Mouse (Mus musculus) forebrain, postnatal 0 days (tissue): ENCODE data around the gene Abcb4. TPM values are rescaled to one million over a fixed set of nuclear protein-coding genes. Genes with fewer than 3 reads are reported as not detected.

Experiments
- ATAC-seq: fragments of 200-750 bp; cut with Nextera tagmentation; 2 replicates; pipeline ENCODE4 v1.8.0; 2017; ENCODE audit warnings: mild to moderate bottlenecking, moderate library complexity
- DNase-seq: peaks from one replicate; pipeline ENCODE4 v3.0.0-alpha.2; 2015
- H3K27ac ChIP-seq: fragments of 300-500 bp; sonication (generic); 2 replicates; pipeline ENCODE4 v1.5.1; 2014; ENCODE audit warnings: low read depth, mild to moderate bottlenecking, antibody characterized with exemption, low read length, moderate library complexity, mixed read lengths
- H3K27me3 ChIP-seq: fragments of 300-500 bp; sonication (generic); 2 replicates; pipeline ENCODE4 v1.6.1; 2014; ENCODE audit warnings: mild to moderate bottlenecking, low read length, mixed read lengths; ENCODE audit not compliant: insufficient read depth
- H3K36me3 ChIP-seq: fragments of 300-500 bp; sonication (generic); 2 replicates; pipeline ENCODE4 v1.6.1; 2014; ENCODE audit warnings: mild to moderate bottlenecking, moderate library complexity; ENCODE audit not compliant: insufficient read depth
- H3K4me1 ChIP-seq: fragments of 300-500 bp; sonication (generic); 2 replicates; pipeline ENCODE4 v1.6.1; 2014; ENCODE audit warnings: antibody characterized with exemption; ENCODE audit not compliant: insufficient read depth
- H3K4me2 ChIP-seq: fragments of 300-500 bp; sonication (generic); 2 replicates; pipeline ENCODE4 v1.6.1; 2014; ENCODE audit warnings: low read depth, mild to moderate bottlenecking, moderate library complexity
- H3K4me3 ChIP-seq: fragments of 300-500 bp; sonication (generic); 2 replicates; pipeline ENCODE4 v1.5.1; 2014; ENCODE audit warnings: low read depth, low read length, mixed read lengths
- H3K9ac ChIP-seq: fragments of 300-500 bp; sonication (generic); 2 replicates; pipeline ENCODE4 v1.6.1; 2014; ENCODE audit warnings: mild to moderate bottlenecking
- H3K9me3 ChIP-seq: fragments of 300-500 bp; sonication (generic); 2 replicates; pipeline ENCODE4 v1.6.1; 2016; ENCODE audit warnings: low read length
- CTCF ChIP-seq: sonication (generic); IDR thresholded peaks from 2 replicates; pipeline ENCODE4 v1.5.1; 2016; ENCODE audit warnings: antibody characterized with exemption, control low read depth, low read depth
- WGBS: fragments of 180-500 bp; shearing (Covaris S2); extraction: QIAGEN DNeasy Blood & Tissue Kit; methylation state at CpG from one replicate; pipeline ENCODE4 v1.1.7; 2014; 5-methylcytosine and 5-hydroxymethylcytosine counted together
- polyA plus RNA-seq: library from polyadenylated mRNA; unstranded; fragments of >200 nt; fragmentation: Nextera tagmentation; extraction: Ambion mirVana; gene quantifications from 2 replicates; pipeline ENCODE4 v1.2.1, GENCODE M21; 2015
- total RNA-seq: library from RNA; depleted of rRNA; stranded (reverse); fragments of >200 nt; gene quantifications from 2 replicates; pipeline ENCODE4 v1.2.3, GENCODE M21; 2014

Abcb4 gene
- total and polyA plus RNA-seq, 2 experiments from 2014 or later: 0.47 to 2.0 TPM

DNA sequence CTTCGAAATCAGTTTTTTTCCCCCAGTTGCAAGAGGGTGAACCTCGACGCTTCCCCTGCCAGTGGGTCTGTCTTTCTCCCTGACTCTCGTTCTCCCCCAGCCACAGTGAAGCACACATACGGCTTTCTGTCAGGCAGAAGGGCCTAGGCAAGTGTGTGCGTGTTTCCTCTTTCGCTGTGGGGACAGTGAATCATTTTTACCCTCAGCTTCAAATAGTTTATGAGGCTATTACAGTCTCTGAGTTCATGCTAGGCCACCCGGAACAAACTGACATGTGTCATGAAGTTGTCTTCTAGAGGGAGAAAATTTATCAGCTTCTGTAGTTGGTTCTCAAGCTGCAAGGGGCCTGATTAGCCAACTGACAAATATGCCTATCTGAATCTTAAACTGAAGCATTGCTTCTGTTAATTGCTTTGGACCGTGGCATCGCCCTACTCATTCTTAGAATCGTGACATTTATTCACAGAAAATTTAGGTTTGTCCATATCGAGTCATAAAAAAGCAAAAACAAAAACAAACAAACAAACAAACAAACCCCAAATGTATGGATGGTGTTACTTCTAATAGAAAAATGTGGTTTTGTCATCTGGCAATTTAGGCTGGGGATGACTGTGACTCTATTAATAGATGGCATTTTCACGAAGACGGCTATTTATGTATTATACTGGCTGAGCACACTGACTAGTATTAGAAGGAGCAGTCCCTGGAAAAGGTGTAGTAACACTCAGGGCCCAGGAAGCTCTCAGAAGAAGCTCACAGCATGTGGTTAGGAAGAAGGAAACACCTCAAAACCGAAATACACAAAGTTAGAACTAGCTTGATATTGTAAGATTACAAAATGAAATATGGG is 1.3 kb downstream of the Abcb4 start:
- Histone ChIP-seq H3K4me3 (no peak overlapping the region), H3K9me3 (no peaks in the 10 kb centered on the region), H3K27me3 (no peaks in the 10 kb centered on the region), H3K4me2 (0 out of 2 replicates have a peak overlapping the region, but pooled peaks have one; percentile 91), H3K27ac (no peak overlapping the region), H3K4me1 (peaks cover 6% of the 10 kb centered on the region; the same call in 1 of the 2 replicates), H3K9ac (no peak overlapping the region), H3K36me3 (no peaks in the 10 kb centered on the region)
- TF ChIP-seq CTCF: no peak
- no peak for ATAC-seq
- DNase-seq: no peak
- 69% methylated on average over 15 of the region's 15 CpGs for WGBS

DNA sequence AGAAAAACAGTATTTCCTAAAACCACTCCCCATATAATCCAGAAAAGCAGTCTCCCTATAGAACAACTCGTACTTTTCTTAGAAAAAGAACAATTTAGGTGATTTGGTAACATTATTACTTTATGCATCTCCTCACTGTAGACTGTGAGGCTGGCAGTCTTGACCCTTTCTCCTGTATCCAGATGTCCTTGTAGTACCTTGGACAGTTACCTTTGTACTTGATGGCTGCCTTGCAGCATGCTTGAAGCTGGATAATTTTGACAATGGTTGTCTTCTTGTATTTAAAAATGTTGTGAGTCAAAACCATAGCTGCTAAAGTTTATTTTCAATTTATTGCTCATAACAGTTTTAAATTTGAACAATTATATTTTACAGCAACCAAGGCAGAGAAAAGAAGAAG is 2.7 kb downstream of the Abcb4 start:
- Histone ChIP-seq H3K9ac (no peak overlapping the region), H3K27ac (no peak overlapping the region), H3K27me3 (no peaks in the 10 kb centered on the region), H3K4me2 (no peak overlapping the region), H3K4me1 (peaks cover 6% of the 10 kb centered on the region; the same call in 1 of the 2 replicates), H3K9me3 (no peaks in the 10 kb centered on the region), H3K36me3 (no peaks in the 10 kb centered on the region), H3K4me3 (no peak overlapping the region)
- no peak for ATAC-seq
- no peak for TF ChIP-seq CTCF
- DNase-seq: no peak
- 93% methylated on average over 1 of the region's 1 CpGs for WGBS

DNA sequence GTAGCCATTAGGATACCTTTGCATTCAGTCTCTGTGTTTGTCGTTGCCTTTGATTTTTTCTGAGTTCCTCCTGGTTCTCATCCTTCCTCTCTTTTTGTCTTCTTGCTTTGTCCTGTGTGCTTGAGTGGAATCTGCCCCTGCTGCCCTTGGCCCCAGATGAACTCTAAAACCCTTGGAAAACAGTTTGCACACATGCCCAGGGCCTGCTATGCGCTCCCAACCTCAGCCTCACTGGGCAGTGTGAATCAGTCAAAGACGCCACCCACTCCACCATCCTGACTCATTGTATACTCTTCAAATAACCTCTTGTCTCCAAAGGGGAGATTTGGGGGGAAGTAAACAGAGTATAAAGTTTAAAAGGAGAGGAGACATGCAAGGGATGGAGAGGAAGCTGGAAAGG is 4.7 kb downstream of the Abcb4 start:
- no peaks in the 10 kb centered on the region for H3K4me1 ChIP-seq
- H3K27ac ChIP-seq: no peak overlapping the region
- 63% methylated on average over 3 of the region's 3 CpGs for WGBS

DNA sequence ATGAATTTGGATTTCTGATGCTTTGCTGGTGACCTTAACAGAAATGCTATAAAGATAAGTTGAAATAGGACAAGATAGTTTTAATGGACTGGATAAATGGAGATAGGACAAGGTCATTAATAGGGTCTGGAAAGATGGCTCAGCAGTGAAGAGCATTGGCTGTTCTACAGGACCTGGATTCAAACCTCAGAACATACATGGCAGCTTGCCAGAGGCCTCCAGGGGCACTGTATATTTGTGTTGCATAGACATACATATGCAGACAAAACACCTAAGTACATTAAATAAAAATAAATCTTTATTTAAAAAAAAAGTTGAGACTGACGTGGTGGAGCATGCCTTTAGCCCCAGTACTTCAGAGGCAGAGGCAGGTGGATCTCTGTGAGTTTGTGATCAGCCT is 7.5 kb downstream of the Abcb4 start:
- WGBS: 88% methylated on average over 1 of the region's 1 CpGs
- H3K4me3 ChIP-seq: no peak overlapping the region
- H3K4me1 ChIP-seq: no peaks in the 10 kb centered on the region; the same call in 1 of the 2 replicates
- no peaks in the 10 kb centered on the region for H3K36me3 ChIP-seq
- H3K4me2 ChIP-seq: no peak overlapping the region
- no peak for TF ChIP-seq CTCF
- H3K9me3 ChIP-seq: no peaks in the 10 kb centered on the region
- H3K27me3 ChIP-seq: no peaks in the 10 kb centered on the region
- no peak for DNase-seq
- H3K27ac ChIP-seq: no peak overlapping the region
- H3K9ac ChIP-seq: no peak overlapping the region
- ATAC-seq: no peak

More for the DNA sequence above, 4.7 kb downstream of the Abcb4 start:
- H3K9ac ChIP-seq: no peak overlapping the region
- H3K27me3 ChIP-seq: no peaks in the 10 kb centered on the region
- no peaks in the 10 kb centered on the region for H3K36me3 ChIP-seq
- no peak for TF ChIP-seq CTCF
- ATAC-seq: no peak
- H3K4me2 ChIP-seq: no peak overlapping the region
- no peaks in the 10 kb centered on the region for H3K9me3 ChIP-seq
- DNase-seq: no peak
- no peak overlapping the region for H3K4me3 ChIP-seq

DNA sequence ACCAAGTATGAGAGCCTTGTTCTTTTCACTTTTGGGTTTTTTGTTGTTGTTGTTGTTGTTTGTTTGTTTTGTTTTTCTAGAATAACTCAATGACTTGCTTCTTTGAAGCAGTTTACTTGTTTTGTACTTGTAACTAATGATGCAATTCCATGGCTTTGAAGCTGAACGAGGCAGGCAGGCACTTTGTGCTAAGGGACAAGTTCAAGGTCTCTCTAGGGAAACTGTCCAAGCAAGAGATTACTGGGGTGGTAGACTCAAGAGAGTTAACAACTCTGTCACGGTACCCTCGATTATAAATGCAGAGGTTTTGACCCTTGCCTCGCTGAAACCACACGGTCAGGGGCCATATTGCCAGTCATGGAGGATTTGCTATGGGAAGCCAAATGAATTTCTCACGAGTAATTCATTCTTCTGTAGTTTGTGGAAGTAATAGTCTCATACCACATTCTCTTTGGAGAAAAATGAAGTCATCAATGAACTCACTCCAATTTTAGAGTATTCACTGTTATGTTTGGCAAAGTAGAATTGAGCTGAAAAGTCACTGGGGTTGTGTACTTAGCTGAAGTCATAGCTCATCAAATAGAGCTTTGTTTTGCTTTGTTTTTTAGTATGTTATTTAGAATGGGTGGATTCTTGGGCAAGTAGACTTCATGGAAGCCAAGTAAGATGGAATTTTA is 8.8 kb downstream of the Abcb4 start:
- DNase-seq: no peak
- no peaks in the 10 kb centered on the region; the same call in 1 of the 2 replicates for H3K4me1 ChIP-seq
- H3K27me3 ChIP-seq: no peaks in the 10 kb centered on the region
- ATAC-seq: no peak
- H3K27ac ChIP-seq: no peak overlapping the region
- H3K9ac ChIP-seq: no peak overlapping the region
- H3K36me3 ChIP-seq: no peaks in the 10 kb centered on the region
- no peak overlapping the region for H3K4me2 ChIP-seq
- 80% methylated on average over 6 of the region's 6 CpGs for WGBS
- no peak overlapping the region for H3K4me3 ChIP-seq
- TF ChIP-seq CTCF: no peak
- H3K9me3 ChIP-seq: no peaks in the 10 kb centered on the region

DNA sequence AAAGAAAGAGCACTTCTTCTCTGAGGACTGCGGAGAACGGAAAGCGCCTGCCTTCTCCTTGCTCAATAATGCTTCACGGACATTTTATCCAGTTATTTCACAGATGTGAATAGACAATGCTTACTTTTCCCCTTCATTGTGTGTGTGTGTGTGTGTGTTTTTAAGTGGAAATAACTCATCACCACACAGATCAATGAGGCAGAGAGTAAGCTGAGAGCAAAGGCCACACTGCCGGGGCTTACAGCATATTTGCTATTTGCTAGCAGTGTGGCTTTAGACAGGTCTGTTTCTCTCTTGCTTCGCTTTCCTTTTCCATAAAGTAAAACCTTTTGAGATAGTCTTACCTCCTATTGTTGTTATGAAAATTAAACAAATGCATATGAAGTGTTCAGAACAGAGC is 11.0 kb downstream of the Abcb4 start:
- no peak for TF ChIP-seq CTCF
- no peak for DNase-seq
- no peak overlapping the region for H3K27ac ChIP-seq
- no peak overlapping the region for H3K4me3 ChIP-seq
- no peaks in the 10 kb centered on the region for H3K27me3 ChIP-seq
- no peak for ATAC-seq
- 49% methylated on average over 6 of the region's 6 CpGs for WGBS
- H3K36me3 ChIP-seq: no peaks in the 10 kb centered on the region
- no peak overlapping the region for H3K4me2 ChIP-seq
- H3K9me3 ChIP-seq: no peaks in the 10 kb centered on the region
- no peaks in the 10 kb centered on the region; the same call in 1 of the 2 replicates for H3K4me1 ChIP-seq
- no peak overlapping the region for H3K9ac ChIP-seq
